Mouse (Mus musculus) myocyte (in vitro differentiated cells): ENCODE data around the gene Isoc2b.
"Not testable (repeated sequence)": the region's sequence is repeated elsewhere in the genome, so short reads cannot be mapped to it uniquely, and the experiment has no call there.

Source experiments
- MAX ChIP-seq: IDR thresholded peaks from one replicate; pipeline ENCODE4 v1.6.1; 2011; ENCODE audit warnings: low read depth, mild to moderate bottlenecking, control low read depth
- MYOD1 ChIP-seq, 3 experiments: IDR thresholded peaks; one replicate each; pipeline ENCODE4 v1.6.1; 2011; ENCODE audit warnings: control low read depth in 2 of 3, low read depth in 2 of 3, mild to moderate bottlenecking in 2 of 3, moderate library complexity in 1 of 3; ENCODE audit not compliant: insufficient read length in 2 of 3, control insufficient read depth in 1 of 3
- MYOG ChIP-seq, 3 experiments: IDR thresholded peaks; one replicate each; pipeline ENCODE4 v1.6.1; 2011; ENCODE audit warnings: control low read depth in 2 of 3, low read depth in 2 of 3, mild to moderate bottlenecking in 2 of 3; ENCODE audit not compliant: insufficient read length in 2 of 3, control insufficient read depth in 1 of 3, insufficient read depth in 1 of 3
- POLR2A ChIP-seq: IDR thresholded peaks from one replicate; pipeline ENCODE4 v1.6.1; 2011; ENCODE audit warnings: low read depth, mild to moderate bottlenecking, control low read depth, moderate library complexity; ENCODE audit not compliant: insufficient read length

- not testable (repeated sequence) for TF ChIP-seq MYOD1 (IDR thresholded peaks at IDR 0.05; ENCODE audit: control insufficient read depth in 1 of 3, insufficient read length in 2 of 3, low read depth in 2 of 3); POLR2A; MAX; MYOG (IDR thresholded peaks at IDR 0.05; ENCODE audit: control insufficient read depth in 1 of 3, insufficient read depth in 1 of 3, insufficient read length in 2 of 3, low read depth in 2 of 3)
Observed at GRCm38 (mm10) chr7:4860926-4861325, 9.1 kb downstream of the Isoc2b start.
